28 mouse cellular contexts compared by ENCODE assay signal in genomic region chr7:65395891-65396290, GRCm38 (mm10).
"Had no signal": no experiment of that assay in that cellular context is flagged by ENCODE, and none has a peak within 500 bp of the region (broad histone marks: within the 10 kb centered on the region; RNA-seq: fewer than 3 reads in every experiment).

No protein-coding gene starts in this region.

- DNase-seq: cerebellum, adult 18-20 months; cerebellum, adult 2 months; cerebellum, adult 8-10 months; cerebellum, adult 9-10 months; cerebellum, adult 9-11 months; cerebellum, postnatal 10 days; cerebellum, postnatal 14 days; cerebellum, postnatal 25 days; cerebellum, postnatal 36 days; embryo, embryonic 11 days; forebrain, postnatal 0 days; gastrocnemius, adult 2 months; gastrocnemius, postnatal 10 days; gastrocnemius, postnatal 14 days; gastrocnemius, postnatal 25 days; gastrocnemius, postnatal 36 days; heart, adult 18-20 months had no signal

- H3K4me3 ChIP-seq: embryonic facial prominence, embryonic 10.5 days; embryonic facial prominence, embryonic 12.5 days; embryonic facial prominence, embryonic 13.5 days; embryonic facial prominence, embryonic 15.5 days; erythroblast, embryonic 14.5 days; forebrain, embryonic 10.5 days; forebrain, embryonic 12.5 days; forebrain, embryonic 13.5 days; forebrain, embryonic 15.5 days; gastrocnemius, adult 2 months had no signal

- H3K27ac ChIP-seq: embryonic facial prominence, embryonic 10.5 days; embryonic facial prominence, embryonic 12.5 days; embryonic facial prominence, embryonic 13.5 days; embryonic facial prominence, embryonic 15.5 days; forebrain, embryonic 10.5 days; forebrain, embryonic 12.5 days; forebrain, embryonic 13.5 days; forebrain, embryonic 15.5 days had no signal

- H3K4me2 ChIP-seq: embryonic facial prominence, embryonic 12.5 days; embryonic facial prominence, embryonic 13.5 days; embryonic facial prominence, embryonic 15.5 days; forebrain, embryonic 12.5 days; forebrain, embryonic 13.5 days; forebrain, embryonic 15.5 days had no signal

- H3K9ac ChIP-seq: embryonic facial prominence, embryonic 12.5 days; embryonic facial prominence, embryonic 13.5 days; embryonic facial prominence, embryonic 15.5 days; forebrain, embryonic 12.5 days; forebrain, embryonic 13.5 days; forebrain, embryonic 15.5 days; forebrain, postnatal 0 days had no signal

- H3K36me3 ChIP-seq: embryonic facial prominence, embryonic 10.5 days; embryonic facial prominence, embryonic 12.5 days; embryonic facial prominence, embryonic 13.5 days; embryonic facial prominence, embryonic 15.5 days; forebrain, embryonic 10.5 days; forebrain, embryonic 12.5 days; forebrain, embryonic 15.5 days had no signal

- ATAC-seq: forebrain, embryonic 13.5 days; forebrain, embryonic 14.5 days; forebrain, embryonic 15.5 days; forebrain, embryonic 16.5 days; forebrain, postnatal 0 days had no signal

- H3K9me3 ChIP-seq: embryonic facial prominence, embryonic 10.5 days; embryonic facial prominence, embryonic 12.5 days; embryonic facial prominence, embryonic 13.5 days; embryonic facial prominence, embryonic 15.5 days; forebrain, embryonic 10.5 days; forebrain, embryonic 12.5 days; forebrain, embryonic 13.5 days; forebrain, embryonic 15.5 days had no signal

- H3K27me3 ChIP-seq: embryonic facial prominence, embryonic 12.5 days; embryonic facial prominence, embryonic 13.5 days; embryonic facial prominence, embryonic 15.5 days; forebrain, embryonic 12.5 days; forebrain, embryonic 13.5 days; forebrain, embryonic 15.5 days had no signal
